Mouse (Mus musculus): ENCODE data around the gene Nono.

Nono gene

DNA sequence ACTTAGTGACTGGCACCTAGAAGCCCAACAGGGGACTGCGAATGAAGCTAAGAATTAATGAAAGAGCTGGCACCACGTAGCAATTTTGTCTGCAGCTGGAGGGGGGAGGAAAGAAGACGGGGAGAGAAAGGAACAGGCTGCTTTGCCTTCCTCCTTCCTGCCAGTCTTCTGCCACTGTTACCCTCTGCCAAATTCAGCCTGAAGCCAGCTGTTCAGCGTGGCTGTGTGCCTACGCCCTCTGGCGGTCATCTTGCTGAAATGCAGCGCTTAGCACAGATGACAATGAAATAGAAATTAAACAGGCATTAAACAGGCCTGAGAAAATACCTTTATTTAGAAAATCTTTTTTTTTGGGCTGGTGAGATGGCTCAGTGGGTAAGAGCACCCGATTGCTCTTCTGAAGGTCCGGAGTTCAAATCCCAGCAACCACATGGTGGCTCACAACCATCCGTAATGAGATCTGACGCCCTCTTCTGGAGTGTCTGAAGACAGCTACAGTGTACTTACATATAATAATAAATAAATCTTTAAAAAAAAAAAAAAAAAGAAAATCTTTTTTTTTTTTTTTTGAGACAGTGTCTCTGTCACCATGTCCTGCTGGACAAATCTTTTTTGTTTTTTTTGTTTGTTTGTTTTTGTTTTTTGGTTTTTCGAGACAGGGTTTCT is 57.5 kb downstream of the Nono start:
- peak; percentile 56 for DNase-seq
